Mouse (Mus musculus) midbrain, embryonic 10.5 days (tissue): ENCODE measurements around the gene As3mt. TPM values are rescaled to one million over a fixed set of nuclear protein-coding genes. Genes with fewer than 3 reads are reported as not detected.
A peak's percentile ranks its signal among the peaks of the same experiment; 100 is the strongest.

Experiments used
- DNase-seq: peaks from one replicate; pipeline ENCODE4 v3.0.0-alpha.2; 2017; ENCODE audit warnings: low spot score
- H3K27ac ChIP-seq: fragments of 300-500 bp; sonication (generic); replicated peaks from 2 replicates; pipeline ENCODE4 v1.5.1; 2016; ENCODE audit warnings: mild to moderate bottlenecking
- H3K27me3 ChIP-seq: fragments of 300-500 bp; sonication (generic); 2 replicates; pipeline ENCODE4 v1.6.1; 2016; ENCODE audit warnings: low read depth, mild to moderate bottlenecking; ENCODE audit not compliant: poor library complexity, severe bottlenecking
- H3K36me3 ChIP-seq: fragments of 300-500 bp; sonication (generic); 2 replicates; pipeline ENCODE4 v1.6.1; 2016; ENCODE audit warnings: mild to moderate bottlenecking, moderate library complexity
- H3K4me1 ChIP-seq: fragments of 300-500 bp; sonication (generic); 2 replicates; pipeline ENCODE4 v1.6.1; 2016
- H3K4me3 ChIP-seq: fragments of 300-500 bp; sonication (generic); 2 replicates; pipeline ENCODE4 v1.5.1; 2016; ENCODE audit warnings: mild to moderate bottlenecking, moderate library complexity
- H3K9me3 ChIP-seq: fragments of 300-500 bp; sonication (generic); replicated peaks from 2 replicates; pipeline ENCODE4 v1.6.1; 2016; ENCODE audit warnings: mild to moderate bottlenecking
- WGBS: fragments of 180-500 bp; shearing (Covaris S2); methylation state at CpG from one replicate; pipeline ENCODE4 v1.1.7; 2016; 5-methylcytosine and 5-hydroxymethylcytosine counted together
- polyA plus RNA-seq: library from polyadenylated mRNA; unstranded; fragments of >200 nt; fragmentation: Nextera tagmentation; extraction: Ambion mirVana; gene quantifications from 2 replicates; pipeline ENCODE4 v1.2.1, GENCODE M21; 2016

The As3mt gene
- polyA plus RNA-seq, 1 experiment from 2014 or later = 30.0 TPM

GRCm38 (mm10) chr19:46760375-46761160 is 53.3 kb downstream of the As3mt start:
- H3K36me3 ChIP-seq = no peaks in the 10 kb centered on the region
- peak overlapping the region; percentile 81 for H3K4me3 ChIP-seq
- peak; percentile 83 for DNase-seq
- peaks cover 39% of the 10 kb centered on the region for H3K4me1 ChIP-seq
- 20% methylated on average over 29 of the region's 29 CpGs for WGBS
- no peaks in the 10 kb centered on the region; the same call in 1 of the 2 replicates for H3K9me3 ChIP-seq
- peak overlapping the region; percentile 76 for H3K27ac ChIP-seq
- peaks cover 31% of the 10 kb centered on the region for H3K27me3 ChIP-seq

- H3K27ac ChIP-seq = peak within 1 kb of the TSS; percentile 86
- no peaks in the 10 kb centered on the region; the same call in 1 of the 2 replicates for H3K9me3 ChIP-seq
- H3K4me1 ChIP-seq = peaks cover 44% of the 10 kb centered on the region
- WGBS = under 1% methylated on average over 59 of the region's 59 CpGs
- H3K27me3 ChIP-seq = peaks cover 31% of the 10 kb centered on the region
- peak; percentile 100 for DNase-seq
- H3K4me3 ChIP-seq = peak within 1 kb of the TSS; percentile 81
- H3K36me3 ChIP-seq = no peaks in the 10 kb centered on the region
Observed at GRCm38 (mm10) chr19:46761247-46761946, 54.1 kb downstream of the As3mt start, which contains the start of gene Cnnm2. Gene Cnnm2, plus strand, starts transcription at chr19:46761596.

- no peak for DNase-seq
- Histone ChIP-seq H3K4me3 (peak overlapping the region; percentile 81), H3K9me3 (no peaks in the 10 kb centered on the region; the same call in 1 of the 2 replicates), H3K4me1 (peaks cover 48% of the 10 kb centered on the region), H3K27me3 (peaks cover 31% of the 10 kb centered on the region), H3K27ac (peak overlapping the region; percentile 86), H3K36me3 (no peaks in the 10 kb centered on the region)
- WGBS = 0% methylated on average over 35 of the region's 36 CpGs
Observed at GRCm38 (mm10) chr19:46761971-46762290, 54.7 kb downstream of the As3mt start.

GRCm38 (mm10) chr19:46762291-46762991 is 55.2 kb downstream of the As3mt start:
- H3K4me3 ChIP-seq = peak overlapping the region; percentile 81
- H3K36me3 ChIP-seq = no peaks in the 10 kb centered on the region
- H3K27ac ChIP-seq = peak overlapping the region; percentile 86
- H3K27me3 ChIP-seq = peaks cover 31% of the 10 kb centered on the region
- DNase-seq = peak; percentile 60
- H3K4me1 ChIP-seq = peaks cover 49% of the 10 kb centered on the region
- H3K9me3 ChIP-seq = no peaks in the 10 kb centered on the region; the same call in 1 of the 2 replicates
- WGBS = under 1% methylated on average over 50 of the region's 50 CpGs

GRCm38 (mm10) chr19:46762992-46763342 is 55.7 kb downstream of the As3mt start:
- under 1% methylated on average over 19 of the region's 19 CpGs for WGBS
- no peak for DNase-seq

GRCm38 (mm10) chr19:46763356-46763755 is 56.1 kb downstream of the As3mt start:
- Histone ChIP-seq H3K36me3 (no peaks in the 10 kb centered on the region), H3K4me3 (peak overlapping the region; percentile 81), H3K27me3 (peaks cover 31% of the 10 kb centered on the region), H3K27ac (no peak overlapping the region), H3K4me1 (peaks cover 49% of the 10 kb centered on the region), H3K9me3 (no peaks in the 10 kb centered on the region)
- 8% methylated on average over 7 of the region's 7 CpGs for WGBS
- no peak for DNase-seq

More at GRCm38 (mm10) chr19:46762992-46763342, 55.7 kb downstream of the As3mt start:
- H3K27ac ChIP-seq = no peak overlapping the region; the same call in 1 of the 2 replicates
- H3K4me1 ChIP-seq = peaks cover 49% of the 10 kb centered on the region
- H3K4me3 ChIP-seq = peak overlapping the region; percentile 81
- H3K9me3 ChIP-seq = no peaks in the 10 kb centered on the region
- peaks cover 31% of the 10 kb centered on the region for H3K27me3 ChIP-seq
- no peaks in the 10 kb centered on the region for H3K36me3 ChIP-seq

GRCm38 (mm10) chr19:46763932-46764762 is 56.9 kb downstream of the As3mt start:
- Histone ChIP-seq H3K36me3 (no peaks in the 10 kb centered on the region), H3K27me3 (peaks cover 31% of the 10 kb centered on the region), H3K27ac (no peak overlapping the region), H3K4me3 (peak overlapping the region; percentile 81), H3K9me3 (no peaks in the 10 kb centered on the region), H3K4me1 (peaks cover 49% of the 10 kb centered on the region)
- WGBS = 64% methylated on average over 12 of the region's 12 CpGs
- no peak for DNase-seq

GRCm38 (mm10) chr19:46764763-46765117 is 57.5 kb downstream of the As3mt start:
- Histone ChIP-seq H3K9me3 (no peaks in the 10 kb centered on the region), H3K27me3 (peaks cover 31% of the 10 kb centered on the region), H3K27ac (no peak overlapping the region), H3K4me3 (peak overlapping the region; percentile 81; the same call in 1 of the 2 replicates), H3K36me3 (no peaks in the 10 kb centered on the region), H3K4me1 (peaks cover 49% of the 10 kb centered on the region)
- WGBS = 67% methylated on average over 9 of the region's 9 CpGs
- peak; percentile 12 for DNase-seq

GRCm38 (mm10) chr19:46766125-46766524 is 58.9 kb downstream of the As3mt start:
- Histone ChIP-seq H3K27me3 (peaks cover 31% of the 10 kb centered on the region), H3K27ac (no peak overlapping the region), H3K9me3 (no peaks in the 10 kb centered on the region), H3K36me3 (no peaks in the 10 kb centered on the region), H3K4me1 (peaks cover 47% of the 10 kb centered on the region), H3K4me3 (no peak overlapping the region)
- DNase-seq = peak; percentile 4
- WGBS = 75% methylated on average over 5 of the region's 5 CpGs

- no peak overlapping the region for H3K4me3 ChIP-seq
- no peaks in the 10 kb centered on the region for H3K36me3 ChIP-seq
- H3K9me3 ChIP-seq = no peaks in the 10 kb centered on the region
- H3K27me3 ChIP-seq = peaks cover 3% of the 10 kb centered on the region; the same call in 1 of the 2 replicates
- WGBS = 91% methylated on average over 11 of the region's 11 CpGs
- no peak for DNase-seq
- no peak overlapping the region for H3K27ac ChIP-seq
- peaks cover 23% of the 10 kb centered on the region for H3K4me1 ChIP-seq
Observed at GRCm38 (mm10) chr19:46769759-46770158, 62.5 kb downstream of the As3mt start.

GRCm38 (mm10) chr19:46771801-46772200 is 64.5 kb downstream of the As3mt start:
- no peaks in the 10 kb centered on the region for H3K36me3 ChIP-seq
- no peaks in the 10 kb centered on the region for H3K9me3 ChIP-seq
- 91% methylated on average over 6 of the region's 6 CpGs for WGBS
- no peak for DNase-seq
- no peak overlapping the region for H3K27ac ChIP-seq
- no peaks in the 10 kb centered on the region for H3K27me3 ChIP-seq
- H3K4me1 ChIP-seq = peaks cover 9% of the 10 kb centered on the region
- no peak overlapping the region for H3K4me3 ChIP-seq

GRCm38 (mm10) chr19:46776391-46776790 is 69.1 kb downstream of the As3mt start:
- 53% methylated on average over 5 of the region's 5 CpGs for WGBS
- DNase-seq = no peak
- H3K36me3 ChIP-seq = no peaks in the 10 kb centered on the region
- no peaks in the 10 kb centered on the region for H3K9me3 ChIP-seq
- H3K27me3 ChIP-seq = no peaks in the 10 kb centered on the region
- H3K27ac ChIP-seq = no peak overlapping the region
- H3K4me1 ChIP-seq = peaks cover 5% of the 10 kb centered on the region; the same call in 1 of the 2 replicates
- no peak overlapping the region for H3K4me3 ChIP-seq
